Mouse (Mus musculus) splenic B cell, adult 2 months (primary cell): ENCODE measurements around the gene Thoc6.

ENCODE experiments used
- DNase-seq: peaks from one replicate; pipeline ENCODE4 v3.0.0-alpha.2; 2011; ENCODE audit warnings: low read depth, low spot score
- H3K27me3 ChIP-seq: 2 replicates; pipeline ENCODE4 v1.6.1; 2012; ENCODE audit warnings: mild to moderate bottlenecking, low read length, moderate library complexity, mixed read lengths; ENCODE audit not compliant: control insufficient read depth, poor library complexity, insufficient read depth, severe bottlenecking
- H3K36me3 ChIP-seq: 2 replicates; pipeline ENCODE4 v1.6.1; 2012; ENCODE audit warnings: mild to moderate bottlenecking, low read length, moderate library complexity, mixed read lengths; ENCODE audit not compliant: control insufficient read depth, poor library complexity, insufficient read depth, severe bottlenecking

Thoc6 gene

GRCm38 (mm10) chr17:23671519-23671918, 2.2 kb downstream of the Thoc6 start:
- DNase-seq, result no peak
- no peaks in the 10 kb centered on the region for H3K27me3 ChIP-seq
- peaks cover 2% of the 10 kb centered on the region; the same call in 1 of the 2 replicates for H3K36me3 ChIP-seq

- peaks cover 2% of the 10 kb centered on the region; the same call in 1 of the 2 replicates for H3K36me3 ChIP-seq
- H3K27me3 ChIP-seq, result no peaks in the 10 kb centered on the region
- DNase-seq, result no peak
Measured at GRCm38 (mm10) chr17:23670516-23671074, 3.1 kb downstream of the Thoc6 start.

- DNase-seq, result no peak
- H3K36me3 ChIP-seq, result peaks cover 2% of the 10 kb centered on the region; the same call in 1 of the 2 replicates
- no peaks in the 10 kb centered on the region for H3K27me3 ChIP-seq
Measured at GRCm38 (mm10) chr17:23665511-23665910, 8.2 kb downstream of the Thoc6 start.

- H3K27me3 ChIP-seq, result no peaks in the 10 kb centered on the region
- peak; percentile 72 for DNase-seq
- peaks cover 2% of the 10 kb centered on the region; the same call in 1 of the 2 replicates for H3K36me3 ChIP-seq
Measured at GRCm38 (mm10) chr17:23664556-23665021, 9.1 kb downstream of the Thoc6 start.

- H3K36me3 ChIP-seq, result no peaks in the 10 kb centered on the region
- DNase-seq, result peak; percentile 51
Measured at GRCm38 (mm10) chr17:23661526-23661925, 12.2 kb downstream of the Thoc6 start.

GRCm38 (mm10) chr17:23660876-23661200, 12.8 kb downstream of the Thoc6 start:
- DNase-seq, result no peak
- no peaks in the 10 kb centered on the region for H3K36me3 ChIP-seq
- no peaks in the 10 kb centered on the region for H3K27me3 ChIP-seq

More at GRCm38 (mm10) chr17:23661526-23661925, 12.2 kb downstream of the Thoc6 start:
- H3K27me3 ChIP-seq, result no peaks in the 10 kb centered on the region

GRCm38 (mm10) chr17:23660117-23660875, 13.4 kb downstream of the Thoc6 start, which contains the start of gene Bicdl2:
Bicdl2 (plus strand) TSS chr17:23660506.
- no peaks in the 10 kb centered on the region for H3K27me3 ChIP-seq
- DNase-seq, result peak; percentile 71
- H3K36me3 ChIP-seq, result no peaks in the 10 kb centered on the region

GRCm38 (mm10) chr17:23658450-23658849, 15.2 kb downstream of the Thoc6 start:
- Histone ChIP-seq H3K36me3 (no peaks in the 10 kb centered on the region), H3K27me3 (no peaks in the 10 kb centered on the region)
- no peak for DNase-seq

GRCm38 (mm10) chr17:23654410-23654809, 19.3 kb downstream of the Thoc6 start:
- no peaks in the 10 kb centered on the region for H3K36me3 ChIP-seq
- no peak for DNase-seq
- H3K27me3 ChIP-seq, result no peaks in the 10 kb centered on the region

- no peak for DNase-seq
- no peaks in the 10 kb centered on the region for H3K27me3 ChIP-seq
- no peaks in the 10 kb centered on the region for H3K36me3 ChIP-seq
Measured at GRCm38 (mm10) chr17:23654001-23654400, 19.7 kb downstream of the Thoc6 start.

- DNase-seq, result no peak
- Histone ChIP-seq H3K27me3 (no peaks in the 10 kb centered on the region), H3K36me3 (no peaks in the 10 kb centered on the region)
Measured at GRCm38 (mm10) chr17:23653324-23653723, 20.4 kb downstream of the Thoc6 start.

GRCm38 (mm10) chr17:23651363-23651762, 22.3 kb downstream of the Thoc6 start:
- no peak for DNase-seq
- Histone ChIP-seq H3K36me3 (no peaks in the 10 kb centered on the region), H3K27me3 (no peaks in the 10 kb centered on the region)

- H3K27me3 ChIP-seq, result no peaks in the 10 kb centered on the region; the same call in 1 of the 2 replicates
- no peaks in the 10 kb centered on the region for H3K36me3 ChIP-seq
- no peak for DNase-seq
Measured at GRCm38 (mm10) chr17:23645894-23646293, 27.8 kb downstream of the Thoc6 start.

- H3K36me3 ChIP-seq, result no peaks in the 10 kb centered on the region
- DNase-seq, result no peak
- no peaks in the 10 kb centered on the region; the same call in 1 of the 2 replicates for H3K27me3 ChIP-seq
Measured at GRCm38 (mm10) chr17:23644613-23645495, 28.8 kb downstream of the Thoc6 start, which contains the start of gene Mmp25. Mmp25 (minus strand) TSS chr17:23645277.
